Mouse (Mus musculus) liver, postnatal 0 days (tissue): Measurements from ENCODE around the gene H2-DMb1. TPM values are rescaled to one million over a fixed set of nuclear protein-coding genes. Genes with fewer than 3 reads are reported as not detected.

Experiments
- ATAC-seq: fragments of 200-750 bp; cut with Nextera tagmentation; 2 replicates; pipeline ENCODE4 v1.8.0; 2017; ENCODE audit warnings: mild to moderate bottlenecking, moderate library complexity
- DNase-seq: peaks from one replicate; pipeline ENCODE4 v3.0.0-alpha.2; 2016
- H3K27ac ChIP-seq: fragments of 300-500 bp; sonication (generic); 2 replicates; pipeline ENCODE4 v1.5.1; 2014; ENCODE audit warnings: antibody characterized with exemption, moderate library complexity, mild to moderate bottlenecking, low read depth
- H3K27me3 ChIP-seq: fragments of 300-500 bp; sonication (generic); 2 replicates; pipeline ENCODE4 v1.6.1; 2014; ENCODE audit warnings: low read length, control low read depth, mixed read lengths; ENCODE audit not compliant: insufficient read depth
- H3K36me3 ChIP-seq: fragments of 300-500 bp; sonication (generic); replicated peaks from 2 replicates; pipeline ENCODE4 v1.6.1; 2014; ENCODE audit warnings: mild to moderate bottlenecking, control low read depth, low read length, moderate library complexity, mixed read lengths; ENCODE audit not compliant: insufficient read depth
- H3K4me1 ChIP-seq: fragments of 300-500 bp; sonication (generic); 2 replicates; pipeline ENCODE4 v1.6.1; 2014; ENCODE audit warnings: antibody characterized with exemption, mild to moderate bottlenecking, control low read depth; ENCODE audit not compliant: insufficient read depth
- H3K4me2 ChIP-seq: fragments of 300-500 bp; sonication (generic); 2 replicates; pipeline ENCODE4 v1.6.1; 2014; ENCODE audit warnings: low read depth, mild to moderate bottlenecking, low read length, moderate library complexity, mixed read lengths
- H3K4me3 ChIP-seq: fragments of 300-500 bp; sonication (generic); 2 replicates; pipeline ENCODE4 v1.5.1; 2014; ENCODE audit warnings: low read depth, low read length
- H3K9ac ChIP-seq: fragments of 300-500 bp; sonication (generic); replicated peaks from 2 replicates; pipeline ENCODE4 v1.6.1; 2014; ENCODE audit warnings: mild to moderate bottlenecking, moderate library complexity
- H3K9me3 ChIP-seq: fragments of 300-500 bp; sonication (generic); 2 replicates; pipeline ENCODE4 v1.6.1; 2016; ENCODE audit warnings: mild to moderate bottlenecking, control low read depth, low read length, mixed read lengths
- CTCF ChIP-seq: sonication (generic); IDR thresholded peaks from 2 replicates; pipeline ENCODE4 v1.5.1; 2016; ENCODE audit warnings: antibody characterized with exemption, low read depth
- EP300 ChIP-seq: IDR thresholded peaks from 2 replicates; pipeline ENCODE4 v1.6.1; 2016; ENCODE audit warnings: antibody characterized with exemption, low read depth, mild to moderate bottlenecking
- WGBS: fragments of 180-500 bp; shearing (Covaris S2); extraction: QIAGEN DNeasy Blood & Tissue Kit; methylation state at CpG from one replicate; pipeline ENCODE4 v1.1.7; 2014; ENCODE audit not compliant: insufficient replicate concordance; 5-methylcytosine and 5-hydroxymethylcytosine counted together
- polyA plus RNA-seq: library from polyadenylated mRNA; unstranded; fragments of >200 nt; fragmentation: Nextera tagmentation; extraction: Ambion mirVana; gene quantifications from 2 replicates; pipeline ENCODE4 v1.2.1, GENCODE M21; 2015

H2-DMb1 gene
- polyA plus RNA-seq, 1 experiment from 2014 or later: 4.0 TPM

DNA sequence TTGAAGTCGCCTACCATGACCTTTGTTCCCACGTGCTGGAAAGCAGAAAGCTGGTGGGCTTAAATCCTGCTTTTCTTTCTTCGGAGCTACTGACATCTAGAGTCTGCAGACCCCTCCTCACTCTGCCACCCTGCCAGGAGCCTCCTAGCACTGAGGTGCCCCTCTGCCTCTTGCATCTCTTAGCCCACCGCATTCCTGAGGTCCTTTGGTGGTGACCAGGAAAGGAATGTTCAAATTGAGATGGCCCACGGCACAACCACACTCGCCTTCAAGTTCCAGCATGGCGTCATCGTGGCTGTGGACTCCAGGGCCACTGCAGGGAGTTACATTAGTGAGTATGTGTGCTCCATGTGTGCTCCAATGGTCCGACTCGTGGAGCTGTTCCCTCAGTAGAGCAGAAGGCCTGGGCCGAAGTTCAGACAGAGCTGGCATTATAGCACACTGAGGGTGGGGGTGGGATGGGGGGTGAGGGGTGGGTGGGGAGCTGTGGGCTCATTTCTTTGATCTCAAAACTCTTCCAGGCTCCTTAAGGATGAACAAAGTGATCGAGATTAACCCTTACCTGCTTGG lies 46.3 kb downstream of the H2-DMb1 start:
- Histone ChIP-seq H3K4me1 (peaks cover 9% of the 10 kb centered on the region), H3K4me2 (peak overlapping the region; percentile 88), H3K27ac (no peak overlapping the region), H3K27me3 (peaks cover 3% of the 10 kb centered on the region; the same call in 1 of the 2 replicates), H3K9ac (peak overlapping the region; percentile 80; the same call in 1 of the 2 replicates), H3K36me3 (peaks cover 11% of the 10 kb centered on the region; the same call in 1 of the 2 replicates), H3K9me3 (no peaks in the 10 kb centered on the region), H3K4me3 (peak overlapping the region; percentile 74)
- 71% methylated on average over 12 of the region's 12 CpGs for WGBS
- DNase-seq (no peak), ATAC-seq (no peak)
- no peak for TF ChIP-seq CTCF
- no peak for TF ChIP-seq EP300

DNA sequence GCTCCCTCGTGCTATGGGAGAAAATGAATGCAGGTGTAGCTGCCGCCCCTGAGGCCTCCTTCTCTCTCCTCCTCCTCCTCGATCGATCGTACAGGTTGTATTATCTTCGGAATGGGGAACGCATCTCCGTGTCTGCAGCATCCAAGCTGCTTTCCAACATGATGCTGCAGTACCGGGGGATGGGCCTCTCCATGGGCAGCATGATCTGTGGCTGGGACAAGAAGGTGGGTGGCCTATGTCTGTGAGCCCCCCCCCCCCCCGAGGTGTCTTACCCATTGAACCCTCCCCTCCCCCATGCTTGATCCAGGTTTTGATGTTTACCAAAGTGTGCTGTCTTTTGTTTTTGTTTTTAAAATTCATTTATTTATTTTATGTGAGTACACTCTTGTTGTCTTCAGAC lies 47.2 kb downstream of the H2-DMb1 start:
- H3K27ac ChIP-seq: no peak overlapping the region
- H3K9ac ChIP-seq: no peak overlapping the region
- peaks cover 11% of the 10 kb centered on the region for H3K4me1 ChIP-seq
- ATAC-seq: no peak
- no peak overlapping the region for H3K4me2 ChIP-seq
- TF ChIP-seq EP300 (no peak), CTCF (no peak)
- no peak for DNase-seq
- WGBS: 84% methylated on average over 10 of the region's 10 CpGs
- H3K9me3 ChIP-seq: no peaks in the 10 kb centered on the region
- H3K36me3 ChIP-seq: peaks cover 7% of the 10 kb centered on the region; the same call in 1 of the 2 replicates
- peaks cover 3% of the 10 kb centered on the region; the same call in 1 of the 2 replicates for H3K27me3 ChIP-seq
- H3K4me3 ChIP-seq: no peak overlapping the region

- Histone ChIP-seq H3K36me3 (peaks cover 4% of the 10 kb centered on the region; the same call in 1 of the 2 replicates), H3K9ac (no peak overlapping the region), H3K4me3 (no peak overlapping the region), H3K9me3 (no peaks in the 10 kb centered on the region), H3K4me1 (peaks cover 16% of the 10 kb centered on the region), H3K4me2 (no peak overlapping the region), H3K27me3 (peaks cover 3% of the 10 kb centered on the region; the same call in 1 of the 2 replicates), H3K27ac (no peak overlapping the region)
- WGBS: 82% methylated on average over 16 of the region's 16 CpGs
- no peak for DNase-seq
- TF ChIP-seq CTCF (no peak), EP300 (no peak)
- ATAC-seq: no peak
Measured at GRCm38 (mm10) chr17:34200772-34201505, 48.1 kb downstream of the H2-DMb1 start.

- 78% methylated on average over 7 of the region's 7 CpGs for WGBS
- Histone ChIP-seq H3K27ac (no peak overlapping the region), H3K9ac (no peak overlapping the region), H3K4me1 (peaks cover 16% of the 10 kb centered on the region), H3K4me2 (no peak overlapping the region), H3K36me3 (peaks cover under 1% of the 10 kb centered on the region; the same call in 1 of the 2 replicates), H3K9me3 (no peaks in the 10 kb centered on the region), H3K27me3 (peaks cover 3% of the 10 kb centered on the region; the same call in 1 of the 2 replicates), H3K4me3 (no peak overlapping the region)
- ATAC-seq (no peak), DNase-seq (no peak)
- no peak for TF ChIP-seq EP300
- no peak for TF ChIP-seq CTCF
Measured at GRCm38 (mm10) chr17:34201506-34202055, 48.7 kb downstream of the H2-DMb1 start.

GRCm38 (mm10) chr17:34202760-34203442 lies 50.0 kb downstream of the H2-DMb1 start:
- DNase-seq (no peak), ATAC-seq (no peak)
- Histone ChIP-seq H3K36me3 (no peaks in the 10 kb centered on the region; the same call in 1 of the 2 replicates), H3K4me1 (peaks cover 13% of the 10 kb centered on the region), H3K27me3 (no peaks in the 10 kb centered on the region), H3K4me3 (no peak overlapping the region), H3K27ac (no peak overlapping the region), H3K9ac (no peak overlapping the region), H3K4me2 (no peak overlapping the region), H3K9me3 (no peaks in the 10 kb centered on the region)
- WGBS: 81% methylated on average over 4 of the region's 4 CpGs
- no peak for TF ChIP-seq CTCF

DNA sequence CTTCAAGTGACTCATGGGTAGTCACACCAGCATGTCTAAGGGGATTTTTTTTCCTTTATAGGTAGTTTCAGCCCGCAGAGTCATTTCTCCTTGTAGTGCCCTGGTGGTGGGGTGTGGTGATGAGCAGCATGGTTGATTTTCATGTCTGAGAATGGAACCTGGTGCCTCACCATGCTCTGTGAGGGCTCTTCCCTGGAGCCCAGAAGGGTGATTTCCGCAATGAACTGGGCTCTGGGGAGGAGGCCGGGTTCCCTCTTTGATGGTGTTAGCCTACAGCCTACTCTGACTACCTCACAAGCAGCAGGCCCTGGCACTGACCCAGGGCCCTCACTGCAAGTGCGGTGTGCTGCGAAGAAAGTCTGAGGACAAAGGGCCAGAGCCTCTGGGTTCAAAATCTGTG lies 50.6 kb downstream of the H2-DMb1 start, which contains the start of gene Tap2:
TSS of gene Tap2 (plus strand) at position 84 of the 400 bp plus-strand sequence.
- ATAC-seq: no peak
- no peaks in the 10 kb centered on the region for H3K27me3 ChIP-seq
- DNase-seq: no peak
- H3K4me2 ChIP-seq: peak within 1 kb of the TSS; percentile 97
- no peaks in the 10 kb centered on the region for H3K9me3 ChIP-seq
- H3K9ac ChIP-seq: peak within 1 kb of the TSS; percentile 83
- peak within 1 kb of the TSS; percentile 89 for H3K4me3 ChIP-seq
- H3K27ac ChIP-seq: peak within 1 kb of the TSS; percentile 69; the same call in 1 of the 2 replicates
- WGBS: 77% methylated on average over 5 of the region's 5 CpGs
- peaks cover 10% of the 10 kb centered on the region for H3K4me1 ChIP-seq
- H3K36me3 ChIP-seq: no peaks in the 10 kb centered on the region; the same call in 1 of the 2 replicates
- TF ChIP-seq CTCF (no peak), EP300 (no peak)
